Comparison of ENCODE assay signal across 15 mouse cellular contexts in genomic region chr4:140616196-140616595, GRCm38 (mm10). TPM values are rescaled to one million over a fixed set of nuclear protein-coding genes. Genes with fewer than 3 reads are reported as not detected.
DNase-seq lines count a peak whose midpoint lies in the region; ATAC-seq lines count a peak whose summit lies in the region.
"Had no signal": no experiment of that assay in that cellular context is flagged by ENCODE, and none has a peak within 500 bp of the region (broad histone marks: within the 10 kb centered on the region; RNA-seq: fewer than 3 reads in every experiment).

No protein-coding gene starts in this region.

- H3K27ac ChIP-seq in kidney, embryonic 14.5 days (ENCODE audit: low read depth, low read length) = no peak overlapping the region
- H3K27ac ChIP-seq in intestine, embryonic 15.5 days = peak overlapping the region; percentile 71; the same call in 1 of the 2 replicates
- no peak overlapping the region for H3K27ac ChIP-seq in midbrain, embryonic 15.5 days
- H3K27ac ChIP-seq: embryonic facial prominence, embryonic 13.5 days; forebrain, embryonic 13.5 days; limb, embryonic 12.5 days had no signal

- H3K9me3 ChIP-seq in kidney, embryonic 14.5 days (ENCODE audit: control insufficient read depth, low read length) = no peaks in the 10 kb centered on the region
- no peaks in the 10 kb centered on the region for H3K9me3 ChIP-seq in intestine, embryonic 15.5 days
- no peaks in the 10 kb centered on the region for H3K9me3 ChIP-seq in midbrain, embryonic 15.5 days
- H3K9me3 ChIP-seq: embryonic facial prominence, embryonic 13.5 days; forebrain, embryonic 13.5 days; limb, embryonic 12.5 days had no signal

- ATAC-seq in kidney, embryonic 14.5 days (ENCODE audit: low FRiP score, low TSS enrichment) = no peak
- peak; percentile 13; the same call in 1 of the 2 replicates for ATAC-seq in intestine, embryonic 15.5 days
- ATAC-seq in midbrain, embryonic 15.5 days (replicated peaks) = no peak
- ATAC-seq: forebrain, embryonic 13.5 days; hindbrain, embryonic 16.5 days had no signal

- DNase-seq in kidney, adult 18-20 months = peak; percentile 65
- peak; percentile 64 for DNase-seq in kidney, postnatal 10 days
- peak; percentile 22 for DNase-seq in lung, postnatal 14 days
- no peak for DNase-seq in layer of hippocampus, postnatal 36 days
- DNase-seq: adrenal gland, adult 2 months; cerebellum, postnatal 14 days; layer of hippocampus, adult 9-11 months; thymus, postnatal 14 days had no signal

- peaks cover 3% of the 10 kb centered on the region; the same call in 1 of the 2 replicates for H3K36me3 ChIP-seq in kidney, embryonic 14.5 days (ENCODE audit: control insufficient read depth, insufficient read depth, low read length)
- H3K36me3 ChIP-seq in intestine, embryonic 15.5 days = no peaks in the 10 kb centered on the region
- peaks cover 2% of the 10 kb centered on the region; the same call in 1 of the 2 replicates for H3K36me3 ChIP-seq in midbrain, embryonic 15.5 days (replicated peaks)

- no peak overlapping the region for H3K9ac ChIP-seq in kidney, embryonic 14.5 days (ENCODE audit: low read depth, low read length)
- 0 out of 2 replicates have a peak overlapping the region, but pooled peaks have one; percentile 1 for H3K9ac ChIP-seq in intestine, embryonic 15.5 days
- no peak overlapping the region for H3K9ac ChIP-seq in midbrain, embryonic 15.5 days
- H3K9ac ChIP-seq: embryonic facial prominence, embryonic 13.5 days; forebrain, embryonic 13.5 days; limb, embryonic 12.5 days had no signal

- H3K4me2 ChIP-seq in kidney, embryonic 14.5 days (replicated peaks; ENCODE audit: low read depth, low read length) = no peak overlapping the region
- peak overlapping the region; percentile 37 for H3K4me2 ChIP-seq in intestine, embryonic 15.5 days (replicated peaks)
- H3K4me2 ChIP-seq in midbrain, embryonic 15.5 days = no peak overlapping the region
- H3K4me2 ChIP-seq: embryonic facial prominence, embryonic 13.5 days; forebrain, embryonic 13.5 days; limb, embryonic 12.5 days had no signal

- H3K4me1 ChIP-seq in kidney, embryonic 14.5 days (ENCODE audit: control insufficient read depth, insufficient read depth, low read length) = peaks cover 44% of the 10 kb centered on the region
- H3K4me1 ChIP-seq in intestine, embryonic 15.5 days (replicated peaks) = peaks cover 40% of the 10 kb centered on the region
- H3K4me1 ChIP-seq in midbrain, embryonic 15.5 days = peaks cover 16% of the 10 kb centered on the region

- no peak overlapping the region for H3K4me3 ChIP-seq in kidney, embryonic 14.5 days (ENCODE audit: low read length)
- H3K4me3 ChIP-seq in intestine, embryonic 15.5 days (replicated peaks) = no peak overlapping the region
- H3K4me3 ChIP-seq in midbrain, embryonic 15.5 days = no peak overlapping the region
- H3K4me3 ChIP-seq: embryonic facial prominence, embryonic 13.5 days; forebrain, embryonic 13.5 days; limb, embryonic 12.5 days had no signal

- no peaks in the 10 kb centered on the region for H3K27me3 ChIP-seq in kidney, embryonic 14.5 days (ENCODE audit: control insufficient read depth, insufficient read depth, low read length)
- no peaks in the 10 kb centered on the region for H3K27me3 ChIP-seq in intestine, embryonic 15.5 days (replicated peaks)
- no peaks in the 10 kb centered on the region for H3K27me3 ChIP-seq in midbrain, embryonic 15.5 days (replicated peaks)
- H3K27me3 ChIP-seq: embryonic facial prominence, embryonic 13.5 days; forebrain, embryonic 13.5 days; limb, embryonic 12.5 days had no signal

- WGBS in kidney, embryonic 14.5 days = 51% methylated on average over 7 of the region's 7 CpGs
- WGBS in intestine, embryonic 15.5 days = 49% methylated on average over 7 of the region's 7 CpGs
- 82% methylated on average over 7 of the region's 7 CpGs for WGBS in midbrain, embryonic 15.5 days

RNA-seq across cellular contexts. Expression of gene Arhgef10l, which starts 49.6 kb away (rescaled TPM):
- polyA plus RNA-seq in kidney, embryonic 14.5 days (2014; fragmentation: Nextera tagmentation; extraction: Ambion mirVana) = 11.8 and 18.2 TPM in 2 replicates
- polyA plus RNA-seq in intestine, embryonic 15.5 days (2015; fragmentation: Nextera tagmentation; extraction: Ambion mirVana) = 15.3 and 16.2 TPM in 2 replicates
- polyA plus RNA-seq in midbrain, embryonic 15.5 days (2015; fragmentation: Nextera tagmentation; extraction: Ambion mirVana) = 30.7 and 31.5 TPM in 2 replicates
- 10 to 100 TPM; 41.7 to 43.9 TPM for total RNA-seq in layer of hippocampus, postnatal 36 days (2021)

Comparison
In these comparisons a context has a peak if more than half of its experiments do, and no peak if none do; other contexts are left out.
1. DNase-seq: peak in kidney, adult 18-20 months (single experiment), kidney, postnatal 10 days (single experiment) and lung, postnatal 14 days (single experiment); none in layer of hippocampus, postnatal 36 days (0 of 2).